Mouse (Mus musculus): ENCODE results near the gene Armc12. TPM values are rescaled to one million over a fixed set of nuclear protein-coding genes. Genes with fewer than 3 reads are reported as not detected.
"Not testable (repeated sequence)": the region's sequence is repeated elsewhere in the genome, so short reads cannot be mapped to it uniquely, and the experiment has no call there.

Armc12 gene
- total RNA-seq, 2 experiments from 2014 or later: not detected

GRCm38 (mm10) chr17:28532557-28532956, 2.0 kb downstream of the Armc12 start:
- no peak for DNase-seq

GRCm38 (mm10) chr17:28533327-28533726, 2.7 kb downstream of the Armc12 start:
- DNase-seq: no peak

GRCm38 (mm10) chr17:28537881-28538280, 7.3 kb downstream of the Armc12 start:
- DNase-seq: no peak

GRCm38 (mm10) chr17:28546925-28547324, 16.3 kb downstream of the Armc12 start:
- DNase-seq: no peak

GRCm38 (mm10) chr17:28548550-28548949, 17.9 kb downstream of the Armc12 start:
- DNase-seq: no peak

GRCm38 (mm10) chr17:28549111-28549510, 18.5 kb downstream of the Armc12 start, which contains the start of gene Clpsl2:
TSS of gene Clpsl2 (plus strand) at chr17:28549411.
- DNase-seq: no peak

GRCm38 (mm10) chr17:28553040-28553793, 22.6 kb downstream of the Armc12 start:
- DNase-seq: peak; percentile 49

- not testable (repeated sequence) for DNase-seq
Observed at GRCm38 (mm10) chr17:28554021-28554420, 23.4 kb downstream of the Armc12 start.

- DNase-seq: no peak
Observed at GRCm38 (mm10) chr17:28556635-28557396, 26.2 kb downstream of the Armc12 start.

- DNase-seq: no peak
Observed at GRCm38 (mm10) chr17:28557772-28558171, 27.2 kb downstream of the Armc12 start.

- DNase-seq: no peak
Observed at GRCm38 (mm10) chr17:28560598-28560997, 30.0 kb downstream of the Armc12 start, which contains the start of gene Clps. TSS of gene Clps (minus strand) at chr17:28560766.

- DNase-seq: no peak
Observed at GRCm38 (mm10) chr17:28561613-28562012, 31.0 kb downstream of the Armc12 start.

GRCm38 (mm10) chr17:28565181-28565580, 34.6 kb downstream of the Armc12 start:
- DNase-seq: no peak

- DNase-seq: no peak
Observed at GRCm38 (mm10) chr17:28567541-28567940, 36.9 kb downstream of the Armc12 start.

GRCm38 (mm10) chr17:28571868-28572267, 41.3 kb downstream of the Armc12 start:
- DNase-seq: no peak

GRCm38 (mm10) chr17:28572521-28572920, 41.9 kb downstream of the Armc12 start:
- no peak for DNase-seq

- DNase-seq: no peak
Observed at GRCm38 (mm10) chr17:28572941-28573340, 42.3 kb downstream of the Armc12 start.

- no peak for DNase-seq
Observed at GRCm38 (mm10) chr17:28575244-28576125, 44.9 kb downstream of the Armc12 start, which contains the start of gene Lhfpl5. TSS of gene Lhfpl5 (plus strand) at chr17:28575641.

- no peak for DNase-seq
Observed at GRCm38 (mm10) chr17:28580396-28580795, 49.8 kb downstream of the Armc12 start.

- DNase-seq: no peak
Observed at GRCm38 (mm10) chr17:28581056-28581455, 50.5 kb downstream of the Armc12 start.

GRCm38 (mm10) chr17:28586509-28586908, 55.9 kb downstream of the Armc12 start:
- no peak for DNase-seq

GRCm38 (mm10) chr17:28588591-28588990, 58.0 kb downstream of the Armc12 start:
- no peak for DNase-seq

Measured in gastrocnemius, postnatal 25 days (tissue).